Mouse (Mus musculus) cerebellum, adult 11-12 months (tissue): ENCODE measurements around the gene Cfap97d1.
"Not testable (repeated sequence)": the region's sequence is repeated elsewhere in the genome, so short reads cannot be mapped to it uniquely, and the experiment has no call there.

ENCODE experiments used
- DNase-seq: peaks from one replicate; pipeline ENCODE4 v3.0.0; 2022

The Cfap97d1 gene

GRCm38 (mm10) chr11:101974181-101974580, 9.9 kb upstream of the Cfap97d1 start:
- peak; percentile 22 for DNase-seq

- no peak for DNase-seq
Observed at GRCm38 (mm10) chr11:101974923-101975322, 9.2 kb upstream of the Cfap97d1 start.

GRCm38 (mm10) chr11:101976949-101977348, 7.1 kb upstream of the Cfap97d1 start:
- DNase-seq: no peak

- DNase-seq: peak; percentile 49
Observed at GRCm38 (mm10) chr11:101979140-101979539, 4.9 kb upstream of the Cfap97d1 start.

GRCm38 (mm10) chr11:101980603-101981157, 3.4 kb upstream of the Cfap97d1 start:
- DNase-seq: peak; percentile 51

GRCm38 (mm10) chr11:101981850-101982249, 2.2 kb upstream of the Cfap97d1 start:
- DNase-seq: peak; percentile 39

GRCm38 (mm10) chr11:101982981-101983411, 1.1 kb upstream of the Cfap97d1 start:
- DNase-seq: peak; percentile 49

- DNase-seq: peak; percentile 45
Observed at GRCm38 (mm10) chr11:101983431-101983921, 603 bp upstream of the Cfap97d1 start.

GRCm38 (mm10) chr11:101985450-101985849, 1.4 kb downstream of the Cfap97d1 start:
- not testable (repeated sequence) for DNase-seq

GRCm38 (mm10) chr11:101985990-101986389, 1.9 kb downstream of the Cfap97d1 start:
- peak; percentile 85 for DNase-seq

- no peak for DNase-seq
Observed at GRCm38 (mm10) chr11:101986913-101987312, 2.8 kb downstream of the Cfap97d1 start, which contains the start of gene Dusp3. Gene Dusp3 (minus strand): TSS chr11:101987013.

GRCm38 (mm10) chr11:101990244-101990643, 6.2 kb downstream of the Cfap97d1 start:
- no peak for DNase-seq

GRCm38 (mm10) chr11:101991813-101992212, 7.7 kb downstream of the Cfap97d1 start:
- no peak for DNase-seq

GRCm38 (mm10) chr11:101992411-101992810, 8.3 kb downstream of the Cfap97d1 start:
- no peak for DNase-seq

GRCm38 (mm10) chr11:101994100-101994499, 10.0 kb downstream of the Cfap97d1 start:
- DNase-seq: no peak

- no peak for DNase-seq
Observed at GRCm38 (mm10) chr11:101995938-101996337, 11.9 kb downstream of the Cfap97d1 start.

- DNase-seq: no peak
Observed at GRCm38 (mm10) chr11:101998258-101998657, 14.2 kb downstream of the Cfap97d1 start.

- no peak for DNase-seq
Observed at GRCm38 (mm10) chr11:101999466-101999865, 15.4 kb downstream of the Cfap97d1 start.

- DNase-seq: no peak
Observed at GRCm38 (mm10) chr11:102004251-102004650, 20.2 kb downstream of the Cfap97d1 start.

- DNase-seq: no peak
Observed at GRCm38 (mm10) chr11:102006271-102006670, 22.2 kb downstream of the Cfap97d1 start.

GRCm38 (mm10) chr11:102006688-102007087, 22.6 kb downstream of the Cfap97d1 start:
- DNase-seq: no peak

GRCm38 (mm10) chr11:102008372-102008771, 24.3 kb downstream of the Cfap97d1 start:
- peak; percentile 39 for DNase-seq

- DNase-seq: no peak
Observed at GRCm38 (mm10) chr11:102008954-102009637, 25.0 kb downstream of the Cfap97d1 start.

GRCm38 (mm10) chr11:102010140-102010539, 26.1 kb downstream of the Cfap97d1 start:
- DNase-seq: peak; percentile 89
